Comparison of ENCODE assay signal across 23 mouse cellular contexts in genomic region chr4:137902268-137902667, GRCm38 (mm10). TPM values are rescaled to one million over a fixed set of nuclear protein-coding genes. Genes with fewer than 3 reads are reported as not detected.
DNase-seq lines count a peak whose midpoint lies in the region; ATAC-seq and TF ChIP-seq lines count a peak whose summit lies in the region.
"Had no signal": no experiment of that assay in that cellular context is flagged by ENCODE, and none has a peak within 500 bp of the region (broad histone marks: within the 10 kb centered on the region; RNA-seq: fewer than 3 reads in every experiment).

No protein-coding gene starts in this region.

- H3K27ac ChIP-seq in embryonic facial prominence, embryonic 13.5 days: 0 out of 2 replicates have a peak overlapping the region, but pooled peaks have one; percentile 16
- no peak overlapping the region for H3K27ac ChIP-seq in embryonic facial prominence, embryonic 10.5 days (replicated peaks)
- peak overlapping the region; percentile 5; the same call in 1 of the 2 replicates for H3K27ac ChIP-seq in midbrain, embryonic 12.5 days (replicated peaks)
- H3K27ac ChIP-seq in midbrain, postnatal 0 days (ENCODE audit: low read depth, low read length): no peak overlapping the region
- H3K27ac ChIP-seq in ES-Bruce4 (ENCODE audit: insufficient read depth, low read length): peak overlapping the region; percentile 65
- H3K27ac ChIP-seq: hindbrain, postnatal 0 days; limb, embryonic 15.5 days; macrophage had no signal

- no peak overlapping the region for H3K4me3 ChIP-seq in embryonic facial prominence, embryonic 13.5 days
- no peak overlapping the region for H3K4me3 ChIP-seq in embryonic facial prominence, embryonic 10.5 days
- H3K4me3 ChIP-seq in midbrain, embryonic 12.5 days: no peak overlapping the region
- H3K4me3 ChIP-seq in midbrain, postnatal 0 days (ENCODE audit: low read depth, low read length): no peak overlapping the region
- no peak overlapping the region for H3K4me3 ChIP-seq in ES-Bruce4 (ENCODE audit: low read depth, low read length)
- H3K4me3 ChIP-seq: limb, embryonic 15.5 days had no signal

- H3K27me3 ChIP-seq in embryonic facial prominence, embryonic 13.5 days: no peaks in the 10 kb centered on the region
- H3K27me3 ChIP-seq in embryonic facial prominence, embryonic 10.5 days (replicated peaks; ENCODE audit: low read depth, poor library complexity, severe bottlenecking): 0 out of 2 replicates have a peak, but pooled peaks cover 6% of the 10 kb centered on the region
- H3K27me3 ChIP-seq in midbrain, embryonic 12.5 days: peaks cover 14% of the 10 kb centered on the region
- H3K27me3 ChIP-seq in midbrain, postnatal 0 days (ENCODE audit: insufficient read depth, low read length): no peaks in the 10 kb centered on the region
- no peaks in the 10 kb centered on the region for H3K27me3 ChIP-seq in ES-Bruce4 (ENCODE audit: control insufficient read depth, insufficient read depth, low read length, poor library complexity, severe bottlenecking)
- H3K27me3 ChIP-seq: limb, embryonic 15.5 days had no signal

- no peak overlapping the region for H3K9ac ChIP-seq in embryonic facial prominence, embryonic 13.5 days
- no peak overlapping the region for H3K9ac ChIP-seq in midbrain, embryonic 12.5 days (replicated peaks)
- H3K9ac ChIP-seq in midbrain, postnatal 0 days (replicated peaks; ENCODE audit: low read length, poor library complexity, severe bottlenecking): no peak overlapping the region
- H3K9ac ChIP-seq in ES-Bruce4 (ENCODE audit: low read depth, poor library complexity, severe bottlenecking): peak overlapping the region; percentile 45
- H3K9ac ChIP-seq: limb, embryonic 15.5 days had no signal

- no peak for TF ChIP-seq POLR2A in ES-Bruce4 (IDR thresholded peaks at IDR 0.05; ENCODE audit: insufficient read depth, low read length)

- TF ChIP-seq EP300 in ES-Bruce4 (IDR thresholded peaks at IDR 0.05; ENCODE audit: insufficient read depth, low read depth, low read length): no peak

- H3K4me1 ChIP-seq in embryonic facial prominence, embryonic 13.5 days: peaks cover 48% of the 10 kb centered on the region
- peaks cover 64% of the 10 kb centered on the region for H3K4me1 ChIP-seq in embryonic facial prominence, embryonic 10.5 days
- H3K4me1 ChIP-seq in midbrain, embryonic 12.5 days: peaks cover 32% of the 10 kb centered on the region
- no peaks in the 10 kb centered on the region for H3K4me1 ChIP-seq in midbrain, postnatal 0 days (ENCODE audit: insufficient read depth, low read length)
- peaks cover 16% of the 10 kb centered on the region for H3K4me1 ChIP-seq in ES-Bruce4 (ENCODE audit: control insufficient read depth, insufficient read depth, low read length)

- H3K9me3 ChIP-seq in embryonic facial prominence, embryonic 13.5 days: no peaks in the 10 kb centered on the region
- H3K9me3 ChIP-seq in embryonic facial prominence, embryonic 10.5 days: no peaks in the 10 kb centered on the region
- no peaks in the 10 kb centered on the region for H3K9me3 ChIP-seq in midbrain, embryonic 12.5 days
- H3K9me3 ChIP-seq in midbrain, postnatal 0 days (ENCODE audit: low read length): no peaks in the 10 kb centered on the region
- no peaks in the 10 kb centered on the region for H3K9me3 ChIP-seq in ES-Bruce4 (replicated peaks; ENCODE audit: control insufficient read depth, insufficient read depth, low read length, poor library complexity, severe bottlenecking)
- H3K9me3 ChIP-seq: limb, embryonic 15.5 days had no signal

- TF ChIP-seq CTCF in midbrain, postnatal 0 days (IDR thresholded peaks at IDR 0.05): no peak
- no peak for TF ChIP-seq CTCF in ES-Bruce4 (IDR thresholded peaks at IDR 0.05; ENCODE audit: low read depth, low read length)

- DNase-seq in embryonic facial prominence, embryonic 10.5 days (ENCODE audit: low spot score): no peak
- DNase-seq in midbrain, postnatal 0 days (ENCODE audit: low spot score): no peak
- DNase-seq in retina, postnatal 1 day: peak; percentile 79
- DNase-seq: adrenal gland, adult 8-10 months; cerebellum, adult 11-12 months; cerebellum, postnatal 36 days; gastrocnemius, postnatal 14 days; heart, adult 11 months; kidney, adult 9 months; kidney, postnatal 14 days; left cerebral cortex, postnatal 4 days; right cerebral cortex, adult 18-20 months had no signal

- H3K36me3 ChIP-seq in embryonic facial prominence, embryonic 13.5 days: 0 out of 2 replicates have a peak, but pooled peaks cover 4% of the 10 kb centered on the region
- H3K36me3 ChIP-seq in embryonic facial prominence, embryonic 10.5 days (replicated peaks): no peaks in the 10 kb centered on the region
- H3K36me3 ChIP-seq in midbrain, embryonic 12.5 days: no peaks in the 10 kb centered on the region
- no peaks in the 10 kb centered on the region for H3K36me3 ChIP-seq in midbrain, postnatal 0 days (ENCODE audit: insufficient read depth, low read length)
- H3K36me3 ChIP-seq in ES-Bruce4 (ENCODE audit: control insufficient read depth, insufficient read depth, low read length, poor library complexity, severe bottlenecking): no peaks in the 10 kb centered on the region
- H3K36me3 ChIP-seq: limb, embryonic 15.5 days had no signal

- no peak overlapping the region for H3K4me2 ChIP-seq in embryonic facial prominence, embryonic 13.5 days
- H3K4me2 ChIP-seq in midbrain, embryonic 12.5 days (replicated peaks): no peak overlapping the region
- H3K4me2 ChIP-seq in midbrain, postnatal 0 days (ENCODE audit: low read depth, low read length, poor library complexity, severe bottlenecking): no peak overlapping the region
- H3K4me2 ChIP-seq: heart, embryonic 11.5 days; limb, embryonic 15.5 days had no signal

- ATAC-seq in embryonic facial prominence, embryonic 13.5 days (ENCODE audit: insufficient number of reproducible peaks, insufficient read depth, low FRiP score, low TSS enrichment, low read depth): no peak
- no peak for ATAC-seq in midbrain, embryonic 12.5 days (ENCODE audit: low FRiP score, low read depth)
- ATAC-seq in midbrain, postnatal 0 days (ENCODE audit: low FRiP score): no peak
- ATAC-seq in erythroblast, adult 5-6 weeks (replicated peaks; ENCODE audit: low FRiP score, poor library complexity, severe bottlenecking): no peak
- ATAC-seq: CD4-positive, CD25-positive, alpha-beta regulatory T cell, adult 4 months; forebrain, embryonic 14.5 days; hindbrain, postnatal 0 days; intestine, embryonic 16.5 days had no signal

- WGBS in embryonic facial prominence, embryonic 13.5 days: 69% methylated on average over 13 of the region's 13 CpGs
- whole genome bisulfite sequencing in embryonic facial prominence, embryonic 10.5 days: 78% methylated on average over 13 of the region's 13 CpGs
- 42% methylated on average over 13 of the region's 13 CpGs for WGBS in midbrain, embryonic 12.5 days
- 41% methylated on average over 13 of the region's 13 CpGs for WGBS in midbrain, postnatal 0 days

RNA-seq across cellular contexts. Expression of gene Ece1, which starts 40.2 kb away (rescaled TPM):
- polyA plus RNA-seq in embryonic facial prominence, embryonic 13.5 days (2015; fragmentation: Nextera tagmentation; extraction: Ambion mirVana): 49.9 and 65.0 TPM in 2 replicates
- polyA plus RNA-seq in embryonic facial prominence, embryonic 10.5 days (2016; fragmentation: Nextera tagmentation; extraction: Ambion mirVana): 46.6 and 54.5 TPM in 2 replicates
- polyA plus RNA-seq in midbrain, embryonic 12.5 days (2016; fragmentation: Nextera tagmentation; extraction: Ambion mirVana): 17.8 and 21.0 TPM in 2 replicates
- 36.3 and 51.9 TPM in 2 replicates for total RNA-seq in midbrain, postnatal 0 days (2014; rRNA removed)
- polyA plus RNA-seq in midbrain, postnatal 0 days (2015; fragmentation: Nextera tagmentation; extraction: Ambion mirVana): 23.2 and 23.7 TPM in 2 replicates
- polyA plus RNA-seq in ES-Bruce4 (2011; ENCODE audit: insufficient read depth, insufficient read length, low read depth, missing spikeins): 28.3 and 35.5 TPM in 2 replicates
- total RNA-seq in erythroblast, adult 5-6 weeks (2015; ENCODE audit: low replicate concordance): 2.3 and 3.1 TPM in 2 replicates
- 0.68 and 2.1 TPM in 2 replicates for total RNA-seq in erythroblast, adult 5-6 weeks (2017; ENCODE audit: low replicate concordance)

Comparison
In these comparisons a context has a peak if more than half of its experiments do, and no peak if none do; other contexts are left out.
1. H3K27ac ChIP-seq: peak in embryonic facial prominence, embryonic 13.5 days (single experiment), midbrain, embryonic 12.5 days (single experiment) and ES-Bruce4 (single experiment); none in embryonic facial prominence, embryonic 10.5 days (single experiment) and midbrain, postnatal 0 days (single experiment).